Mouse (Mus musculus) bone marrow, adult 2 months (tissue): ENCODE measurements around the gene Muc13.

Experiments used
- CTCF ChIP-seq: fragments of 200-500 bp; IDR thresholded peaks from 2 replicates; pipeline ENCODE4 v1.5.1; 2011; ENCODE audit warnings: low read length, control low read depth; ENCODE audit not compliant: control insufficient read depth, insufficient read depth
- POLR2A ChIP-seq: fragments of 200-500 bp; IDR thresholded peaks from 2 replicates; pipeline ENCODE4 v1.6.1; 2011; ENCODE audit warnings: low read depth, mild to moderate bottlenecking, control low read depth, low read length, borderline replicate concordance; ENCODE audit not compliant: control insufficient read depth

DNA sequence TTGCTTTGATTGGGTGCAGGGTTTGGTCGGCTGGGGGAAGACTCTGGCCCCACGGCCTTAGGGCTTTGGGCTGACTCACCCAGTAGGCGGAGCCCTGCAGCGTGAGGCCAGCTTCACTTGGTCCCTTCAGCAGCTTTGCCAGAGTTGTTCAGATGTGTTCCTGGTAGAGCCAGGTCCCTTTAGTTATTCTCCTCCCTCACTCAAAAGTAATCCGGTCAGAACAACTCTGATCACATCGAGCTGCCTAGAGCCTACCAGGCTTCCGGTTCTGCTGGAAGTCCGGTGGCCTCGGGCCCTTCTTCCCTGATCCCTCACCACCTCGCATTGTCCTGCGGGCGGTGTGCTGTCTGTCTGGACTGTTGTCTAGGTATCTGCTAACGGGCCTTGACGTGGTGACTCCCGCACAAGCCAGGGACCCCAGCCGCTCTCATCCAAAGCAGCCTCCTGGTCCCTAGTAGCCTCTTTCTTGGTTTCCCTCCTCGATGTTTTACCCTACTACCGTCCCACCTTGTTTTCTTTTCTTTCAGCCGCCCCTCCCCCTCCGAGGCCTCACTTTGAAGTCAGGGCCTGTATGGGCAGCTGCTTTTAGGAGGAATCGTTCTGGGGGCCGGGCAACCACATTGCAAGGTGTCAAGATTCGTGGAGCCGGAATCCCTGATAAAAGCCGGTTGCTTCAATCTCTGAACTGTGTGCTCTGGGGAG is 40.1 kb downstream of the Muc13 start:
- no peak for TF ChIP-seq POLR2A
- no peak for TF ChIP-seq CTCF
